Mouse (Mus musculus): ENCODE measurements at regions not wholly inside any gene's neighbourhood (a gene's known extent, or its start where the extent isn't known, plus 50 kb on each side); places are given as distances from the start of the nearest gene placed in this dataset.

GRCm38 (mm10) chr14:100426399-100426798, 141.9 kb upstream of the Klf12 start:
- no peak for TF ChIP-seq CTCF (conservative IDR thresholded peaks at IDR 0.05; ENCODE audit: low read length)
- no peak for TF ChIP-seq POU5F1 (IDR thresholded peaks at IDR 0.05; ENCODE audit: borderline replicate concordance, low read length)
- no peak for TF ChIP-seq NANOG (IDR thresholded peaks at IDR 0.05; ENCODE audit: borderline replicate concordance, low read length)
